Mouse (Mus musculus) kidney, adult 2 months (tissue): ENCODE data around the gene Hnrnpll. TPM values are rescaled to one million over a fixed set of nuclear protein-coding genes. Genes with fewer than 3 reads are reported as not detected.

Experiments
- DNase-seq: peaks from one replicate; pipeline ENCODE4 v3.0.0; 2021
- H3K27ac ChIP-seq: fragments of 200-500 bp; 2 replicates; pipeline ENCODE4 v1.5.1; 2012; ENCODE audit warnings: low read depth, low read length, control low read depth, inconsistent platforms; ENCODE audit not compliant: insufficient read depth
- H3K27me3 ChIP-seq: fragments of 200-500 bp; replicated peaks from 2 replicates; pipeline ENCODE4 v1.6.1; 2012; ENCODE audit warnings: mild to moderate bottlenecking, moderate library complexity, low read length, inconsistent platforms; ENCODE audit not compliant: control insufficient read depth, insufficient read depth
- H3K36me3 ChIP-seq: fragments of 200-500 bp; 2 replicates; pipeline ENCODE4 v1.6.1; 2012; ENCODE audit warnings: mild to moderate bottlenecking, moderate library complexity, low read length, inconsistent platforms; ENCODE audit not compliant: control insufficient read depth, insufficient read depth
- H3K4me1 ChIP-seq: fragments of 200-500 bp; 2 replicates; pipeline ENCODE4 v1.6.1; 2011; ENCODE audit warnings: low read length; ENCODE audit not compliant: control insufficient read depth, insufficient read depth
- H3K4me3 ChIP-seq: fragments of 200-500 bp; 2 replicates; pipeline ENCODE4 v1.5.1; 2011; ENCODE audit warnings: mild to moderate bottlenecking, low read depth, low read length, control low read depth; ENCODE audit not compliant: insufficient read depth
- CTCF ChIP-seq: fragments of 200-500 bp; conservative IDR thresholded peaks from 2 replicates; pipeline ENCODE4 v1.5.1; 2011; ENCODE audit warnings: low read depth, mild to moderate bottlenecking, control low read depth, low read length, moderate library complexity, mixed read lengths; ENCODE audit not compliant: insufficient read depth, insufficient read length
- POLR2A ChIP-seq: fragments of 200-500 bp; IDR thresholded peaks from one replicate; pipeline ENCODE4 v1.6.1; 2011; ENCODE audit warnings: low read depth, low read length, control low read depth
- whole genome bisulfite sequencing: fragments of 180-500 bp; shearing (Covaris S2); methylation state at CpG from one replicate; pipeline ENCODE4 v1.1.7; 2018; 5-methylcytosine and 5-hydroxymethylcytosine counted together
- polyA plus RNA-seq: library from polyadenylated mRNA; depleted of rRNA; stranded (reverse); fragments of >200 nt; gene quantifications from 2 replicates; pipeline ENCODE4 v1.2.3, GENCODE M21; 2012

Hnrnpll gene
- polyA plus RNA-seq, 1 experiment, result 13.1 TPM

DNA sequence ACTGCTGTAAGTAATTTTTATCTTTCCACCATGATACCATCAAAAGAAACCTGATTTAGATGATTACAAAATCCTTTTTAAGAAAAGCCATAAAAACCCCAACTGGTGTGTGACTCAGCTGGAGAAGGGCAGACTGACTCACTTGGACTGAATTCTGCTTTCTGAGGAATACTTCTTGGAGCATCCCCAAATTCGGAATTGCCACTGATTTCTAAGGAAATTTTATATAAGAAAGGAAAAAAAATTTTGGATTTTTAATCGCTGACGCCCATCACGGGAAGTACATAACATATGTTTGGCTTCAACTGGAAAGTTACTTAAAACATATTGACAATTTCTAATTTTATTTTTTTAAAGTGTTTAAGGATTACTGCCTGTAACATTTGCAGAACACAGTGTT lies 16.6 kb upstream of the Hnrnpll start:
- H3K4me1 ChIP-seq, result no peaks in the 10 kb centered on the region
- no peak overlapping the region for H3K4me3 ChIP-seq
- H3K27ac ChIP-seq, result no peak overlapping the region
- H3K27me3 ChIP-seq, result no peaks in the 10 kb centered on the region
- H3K36me3 ChIP-seq, result no peaks in the 10 kb centered on the region
- no peak for TF ChIP-seq CTCF
- no peak for TF ChIP-seq POLR2A
- WGBS, result 87% methylated on average over 4 of the region's 4 CpGs
- DNase-seq, result no peak

DNA sequence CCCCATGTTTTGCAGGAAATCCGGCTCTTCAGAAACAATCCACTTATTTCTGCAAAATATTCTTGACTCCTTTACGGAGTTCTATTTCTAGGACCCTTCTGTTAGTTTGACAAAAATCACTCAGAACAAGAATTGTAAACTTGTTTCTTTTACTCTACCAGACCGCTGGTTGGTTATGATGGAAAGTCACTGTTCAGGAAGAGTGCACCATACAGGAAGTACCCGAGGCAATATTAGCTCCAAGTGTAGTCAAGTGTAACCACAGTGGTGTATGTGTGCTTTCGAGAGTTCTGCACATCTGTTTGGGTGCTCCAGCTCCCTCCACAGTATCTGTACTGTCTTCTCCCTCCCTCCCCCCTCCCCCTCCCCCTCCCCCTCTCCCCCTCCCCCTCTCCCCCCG lies 5.1 kb upstream of the Hnrnpll start:
- no peak for DNase-seq
- 49% methylated on average over 5 of the region's 6 CpGs for WGBS
- no peaks in the 10 kb centered on the region for H3K4me1 ChIP-seq
- no peak overlapping the region for H3K27ac ChIP-seq
- no peak for TF ChIP-seq CTCF
- no peak for TF ChIP-seq POLR2A
- H3K27me3 ChIP-seq, result no peaks in the 10 kb centered on the region; the same call in 1 of the 2 replicates
- no peak overlapping the region for H3K4me3 ChIP-seq
- no peaks in the 10 kb centered on the region for H3K36me3 ChIP-seq

DNA sequence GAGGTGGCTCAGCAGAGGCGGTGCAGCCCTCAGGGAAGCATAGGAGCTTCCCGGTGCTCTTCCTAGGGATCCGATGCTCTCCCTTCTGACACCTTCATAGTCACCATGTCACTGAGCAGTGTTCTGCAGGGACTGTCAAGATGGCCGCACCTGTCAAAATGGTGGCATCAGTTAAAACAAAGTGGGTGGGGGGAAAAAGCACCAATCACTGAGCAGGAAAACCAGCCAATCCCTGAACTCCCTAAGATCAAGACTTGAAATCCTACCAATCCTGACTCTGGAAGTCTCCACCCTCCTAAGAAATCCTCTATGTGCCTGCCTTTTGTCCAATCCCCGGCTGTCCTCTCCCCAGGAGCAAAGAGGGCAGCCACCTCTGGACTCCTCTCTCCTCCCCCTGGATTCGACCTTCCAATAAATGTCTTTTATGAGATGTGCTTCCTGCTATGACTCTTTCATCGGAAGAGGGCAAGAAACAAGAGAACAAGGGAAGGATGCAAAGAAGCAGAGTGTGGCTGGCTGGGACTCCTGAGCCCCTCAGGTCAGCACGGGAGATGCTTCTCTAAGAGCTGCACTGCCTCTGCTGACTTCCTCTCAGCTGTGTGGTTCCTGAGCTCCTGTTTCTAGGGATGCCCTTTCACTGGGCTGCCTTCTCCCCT lies 1.8 kb upstream of the Hnrnpll start:
- WGBS, result 90% methylated on average over 8 of the region's 8 CpGs
- TF ChIP-seq POLR2A (no peak), CTCF (no peak)

DNA sequence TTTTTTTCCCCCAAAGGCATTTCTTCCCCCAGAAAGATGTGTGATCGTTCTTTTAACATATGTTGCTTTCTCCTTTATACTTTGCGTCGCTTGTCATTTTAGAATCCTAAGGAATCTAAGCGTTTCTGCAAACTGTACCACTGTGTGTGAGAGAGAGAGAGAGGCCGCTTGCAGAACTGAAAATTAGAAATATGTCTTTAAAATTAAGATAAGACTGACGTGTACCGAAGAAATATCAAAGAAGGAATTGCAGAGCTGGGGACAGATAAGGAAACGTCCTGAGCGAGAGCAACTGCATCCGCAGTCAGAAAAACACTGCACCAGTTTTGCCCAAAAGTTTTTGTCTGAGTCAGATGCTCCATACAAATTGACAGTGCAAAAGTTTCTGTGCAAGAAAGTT lies 1.3 kb upstream of the Hnrnpll start:
- no peak for DNase-seq
- Histone ChIP-seq H3K27ac (no peak overlapping the region), H3K36me3 (no peaks in the 10 kb centered on the region), H3K4me1 (peaks cover 5% of the 10 kb centered on the region), H3K27me3 (no peaks in the 10 kb centered on the region), H3K4me3 (no peak overlapping the region)
- no peak for TF ChIP-seq CTCF
- TF ChIP-seq POLR2A, result no peak
- 94% methylated on average over 10 of the region's 10 CpGs for WGBS

More for the DNA sequence above, 1.8 kb upstream of the Hnrnpll start:
- Histone ChIP-seq H3K27ac (no peak overlapping the region), H3K4me3 (no peak overlapping the region), H3K36me3 (no peaks in the 10 kb centered on the region), H3K27me3 (no peaks in the 10 kb centered on the region; the same call in 1 of the 2 replicates), H3K4me1 (peaks cover 3% of the 10 kb centered on the region; the same call in 1 of the 2 replicates)
- no peak for DNase-seq

DNA sequence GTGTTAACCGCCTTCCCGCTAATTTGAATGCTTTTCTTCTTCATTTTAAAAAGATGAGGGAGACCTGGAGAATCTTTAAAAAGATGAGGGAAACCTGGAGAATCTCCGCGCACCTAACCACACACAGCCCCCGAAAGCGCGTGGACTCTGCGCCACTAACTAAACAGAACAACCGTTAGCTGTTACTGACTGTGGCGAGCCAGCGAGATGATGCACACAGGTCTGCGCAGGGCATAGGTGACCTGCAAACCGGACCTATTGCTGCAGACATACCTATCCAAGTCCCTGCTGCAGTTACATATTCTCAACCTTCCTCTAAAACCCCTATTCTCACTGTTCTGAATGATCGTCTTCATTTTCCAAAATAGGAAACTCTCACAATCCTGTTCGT lies 481 bp upstream of the Hnrnpll start:
- TF ChIP-seq POLR2A, result no peak
- TF ChIP-seq CTCF, result no peak
- 2% methylated on average over 15 of the region's 15 CpGs for WGBS

DNA sequence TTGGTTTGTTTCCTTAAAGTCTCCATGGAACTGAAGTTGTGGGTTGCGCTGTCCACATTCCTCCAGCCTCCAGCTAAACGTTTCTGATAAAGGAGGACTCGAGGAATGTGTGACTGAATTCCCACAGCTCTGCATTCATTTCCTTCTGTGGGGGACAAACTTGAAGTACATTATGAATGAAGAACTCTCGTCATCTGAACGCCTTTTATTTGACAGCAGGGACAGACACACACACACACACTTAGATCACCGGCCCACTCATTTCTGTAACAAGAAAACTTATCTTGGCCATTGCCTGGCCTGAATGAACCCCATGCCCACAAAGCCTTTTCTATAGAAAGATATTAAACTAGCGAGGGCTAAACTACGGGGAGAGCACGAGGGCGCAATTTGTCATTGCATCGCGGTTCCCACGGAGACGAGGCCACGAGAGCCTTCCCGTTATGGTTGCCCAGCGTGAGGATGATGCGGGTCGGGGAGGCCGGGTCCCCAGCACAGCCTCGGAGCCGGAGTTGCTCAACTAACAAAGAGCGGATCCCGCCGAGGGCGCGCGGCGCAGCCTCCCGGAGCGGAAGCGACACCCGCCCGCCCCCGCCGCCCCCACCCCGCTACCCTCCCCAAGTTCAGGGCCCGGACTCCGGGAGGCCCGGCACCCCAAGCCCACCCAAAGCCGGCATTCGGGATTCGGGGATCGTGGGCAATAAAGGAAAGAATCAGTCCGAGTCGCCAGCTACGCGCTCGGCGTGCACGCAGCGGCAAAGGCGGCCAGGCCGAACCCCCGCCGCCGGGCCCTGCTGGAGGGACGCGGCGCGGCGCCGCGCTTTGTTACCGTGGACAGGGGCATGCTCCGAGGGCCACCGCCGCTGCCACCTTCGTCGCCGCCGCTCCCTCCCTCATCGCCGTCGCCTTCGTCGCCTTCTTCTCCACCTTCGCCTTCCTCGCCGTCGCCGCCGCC lies 1.0 kb downstream of the Hnrnpll start:
- no peaks in the 10 kb centered on the region for H3K36me3 ChIP-seq
- under 1% methylated on average over 80 of the region's 83 CpGs for whole genome bisulfite sequencing
- H3K4me1 ChIP-seq, result peaks cover 11% of the 10 kb centered on the region
- DNase-seq, result peak; percentile 47
- H3K4me3 ChIP-seq, result peak overlapping the region; percentile 100
- peak overlapping the region; percentile 99 for H3K27ac ChIP-seq
- no peaks in the 10 kb centered on the region for H3K27me3 ChIP-seq
- TF ChIP-seq POLR2A (no peak), CTCF (no peak)

More for the DNA sequence above, 481 bp upstream of the Hnrnpll start:
- Histone ChIP-seq H3K27me3 (no peaks in the 10 kb centered on the region), H3K4me3 (peak overlapping the region; percentile 84), H3K27ac (peak overlapping the region; percentile 74), H3K36me3 (no peaks in the 10 kb centered on the region), H3K4me1 (peaks cover 6% of the 10 kb centered on the region)
- DNase-seq, result no peak

DNA sequence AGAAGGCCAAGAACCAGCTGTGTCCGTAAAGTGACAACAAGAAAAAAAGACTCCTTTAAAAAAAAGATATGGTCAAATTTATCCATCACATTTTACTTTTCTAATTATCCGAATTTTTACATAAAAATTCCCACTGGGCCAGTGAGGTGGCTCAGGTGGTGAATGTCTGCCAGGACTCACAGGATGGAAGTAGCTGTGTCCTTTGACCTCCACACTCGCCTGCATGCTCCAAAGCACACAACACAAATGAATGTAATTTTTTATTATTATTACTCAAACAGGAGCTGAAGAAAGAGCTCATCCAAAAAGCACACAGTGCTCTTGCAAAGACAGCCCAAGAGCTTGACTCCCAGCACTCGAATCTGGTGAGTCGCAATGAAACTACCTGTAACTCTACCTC lies 2.0 kb downstream of the Hnrnpll start:
- no peaks in the 10 kb centered on the region for H3K27me3 ChIP-seq
- no peaks in the 10 kb centered on the region for H3K36me3 ChIP-seq
- 13% methylated on average over 5 of the region's 5 CpGs for WGBS
- no peak for TF ChIP-seq POLR2A
- no peak for TF ChIP-seq CTCF
- peak; percentile 67 for DNase-seq
- H3K4me1 ChIP-seq, result peaks cover 11% of the 10 kb centered on the region
- no peak overlapping the region for H3K27ac ChIP-seq
- H3K4me3 ChIP-seq, result no peak overlapping the region
